Mouse (Mus musculus): ENCODE results near the gene Krtap15. TPM values are rescaled to one million over a fixed set of nuclear protein-coding genes. Genes with fewer than 3 reads are reported as not detected.

Gene Krtap15
- polyA plus RNA-seq, 1 experiment from 2014 or later = not detected

DNA sequence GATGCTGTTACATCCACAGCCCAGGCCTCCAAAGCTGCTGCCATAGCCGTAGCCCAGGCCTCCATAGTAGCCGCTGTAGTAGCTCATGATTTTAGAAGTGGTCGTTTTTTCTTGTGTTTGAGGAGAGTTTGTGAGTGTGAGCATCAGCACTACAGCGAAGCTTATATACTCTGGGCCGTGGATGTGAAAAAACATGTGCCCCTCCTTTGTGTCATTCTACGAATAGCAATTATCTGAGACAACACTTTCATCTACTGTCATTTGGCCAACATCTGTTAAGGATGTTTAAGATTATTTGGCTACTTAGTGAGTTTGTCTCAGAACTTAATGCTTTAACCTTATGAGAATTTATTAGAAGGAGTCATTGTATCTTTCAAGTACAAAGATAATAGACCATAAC, 49.3 kb downstream of the Krtap15 start, which contains the start of gene Krtap19-1:
Krtap19-1 (minus strand) TSS at position 101 of the 400 bp plus-strand sequence.
- Histone ChIP-seq H3K9ac (no peak within 1 kb of the TSS), H3K27me3 (replicated peaks) (no peaks in the 10 kb centered on the region), H3K4me2 (no peak within 1 kb of the TSS), H3K36me3 (no peaks in the 10 kb centered on the region), H3K4me1 (no peaks in the 10 kb centered on the region), H3K9me3 (no peaks in the 10 kb centered on the region), H3K27ac (replicated peaks) (no peak within 1 kb of the TSS), H3K4me3 (no peak within 1 kb of the TSS)
- WGBS = 75% methylated on average over 6 of the region's 6 CpGs
- ATAC-seq (ENCODE audit: extremely low read depth, insufficient number of reproducible peaks, low FRiP score, low TSS enrichment) = no peak

DNA sequence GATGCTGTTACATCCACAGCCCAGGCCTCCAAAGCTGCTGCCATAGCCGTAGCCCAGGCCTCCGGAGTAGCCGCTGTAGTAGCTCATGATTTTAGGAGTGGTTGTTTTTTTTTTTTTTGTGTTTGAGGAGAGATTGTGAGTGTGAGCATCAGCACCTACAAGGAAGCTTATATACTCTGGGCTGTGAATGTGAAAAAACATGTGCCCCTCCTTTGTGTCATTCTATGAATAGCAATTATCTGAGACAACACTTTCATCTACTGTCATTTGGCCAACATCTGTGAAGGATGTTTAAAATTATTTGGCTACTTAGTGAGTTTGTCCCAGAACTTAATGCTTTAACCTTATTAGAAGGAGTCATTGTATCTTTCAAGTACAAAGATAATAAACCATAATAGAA, 54.2 kb downstream of the Krtap15 start, which contains the start of gene Krtap19-2:
Krtap19-2 (minus strand) TSS at position 101 of the 400 bp plus-strand sequence.
- Histone ChIP-seq H3K36me3 (no peaks in the 10 kb centered on the region), H3K9me3 (no peaks in the 10 kb centered on the region), H3K9ac (no peak within 1 kb of the TSS), H3K4me3 (no peak within 1 kb of the TSS), H3K4me2 (no peak within 1 kb of the TSS), H3K4me1 (no peaks in the 10 kb centered on the region), H3K27ac (replicated peaks) (no peak within 1 kb of the TSS), H3K27me3 (replicated peaks) (no peaks in the 10 kb centered on the region)
- ATAC-seq (ENCODE audit: extremely low read depth, insufficient number of reproducible peaks, low FRiP score, low TSS enrichment) = no peak
- WGBS = 80% methylated on average over 3 of the region's 3 CpGs

DNA sequence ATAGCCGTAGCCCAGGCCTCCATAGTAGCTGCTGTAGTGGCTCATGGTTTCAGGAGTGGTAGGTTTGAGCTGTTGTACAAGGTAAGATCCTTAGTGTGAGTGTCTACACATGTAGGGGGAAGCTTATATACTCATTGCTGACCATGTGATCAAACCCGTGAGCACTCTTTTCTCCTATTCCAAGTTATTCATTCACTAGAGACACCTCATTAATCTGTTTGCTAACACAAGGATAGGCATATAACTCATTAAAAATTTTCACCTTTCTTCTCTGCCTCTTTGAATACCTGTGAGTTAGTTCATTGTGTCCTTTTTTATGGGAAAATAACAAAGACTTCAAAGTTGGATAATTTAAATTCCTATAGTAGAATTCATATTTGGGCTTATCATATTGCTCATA, 57.9 kb downstream of the Krtap15 start, which contains the start of gene Krtap19-3:
Krtap19-3 (minus strand) TSS at position 101 of the 400 bp plus-strand sequence.
- no peak within 1 kb of the TSS for H3K27ac ChIP-seq (replicated peaks)
- no peaks in the 10 kb centered on the region for H3K9me3 ChIP-seq
- H3K27me3 ChIP-seq (replicated peaks) = no peaks in the 10 kb centered on the region
- H3K36me3 ChIP-seq = no peaks in the 10 kb centered on the region
- no peak within 1 kb of the TSS for H3K4me2 ChIP-seq
- H3K9ac ChIP-seq = no peak within 1 kb of the TSS
- H3K4me1 ChIP-seq = no peaks in the 10 kb centered on the region
- H3K4me3 ChIP-seq = no peak within 1 kb of the TSS
- 75% methylated on average over 2 of the region's 2 CpGs for whole genome bisulfite sequencing
- no peak for ATAC-seq (ENCODE audit: extremely low read depth, insufficient number of reproducible peaks, low FRiP score, low TSS enrichment)

Other genes with a start within 250 kb of the Krtap15 start
- not detected in 2 replicates for gene Krtap24-1, start 207.9 kb upstream of the Krtap15 start, polyA plus RNA-seq (2015; fragmentation: Nextera tagmentation; extraction: Ambion mirVana)
- not detected in 2 replicates for gene 2310079G19Rik, start 192.5 kb upstream of the Krtap15 start, polyA plus RNA-seq (2015; fragmentation: Nextera tagmentation; extraction: Ambion mirVana)
- not detected in 2 replicates for gene Krtap26-1, start 172.4 kb upstream of the Krtap15 start, polyA plus RNA-seq (2015; fragmentation: Nextera tagmentation; extraction: Ambion mirVana)
- gene Krtap27-1, start 148.5 kb upstream of the Krtap15 start, polyA plus RNA-seq (2015; fragmentation: Nextera tagmentation; extraction: Ambion mirVana) = not detected in 2 replicates
- not detected in 2 replicates for gene 2310061N02Rik, start 112.3 kb upstream of the Krtap15 start, polyA plus RNA-seq (2015; fragmentation: Nextera tagmentation; extraction: Ambion mirVana)
- not detected in 2 replicates for gene Krtap13-1, start 91.4 kb upstream of the Krtap15 start, polyA plus RNA-seq (2015; fragmentation: Nextera tagmentation; extraction: Ambion mirVana)
- gene Krtap13, start 68.6 kb upstream of the Krtap15 start, polyA plus RNA-seq (2015; fragmentation: Nextera tagmentation; extraction: Ambion mirVana) = not detected in 2 replicates
- not detected in 2 replicates for gene 2310034C09Rik, start 61.4 kb upstream of the Krtap15 start, polyA plus RNA-seq (2015; fragmentation: Nextera tagmentation; extraction: Ambion mirVana)
- not detected in 2 replicates for gene 2310057N15Rik, start 46.0 kb upstream of the Krtap15 start, polyA plus RNA-seq (2015; fragmentation: Nextera tagmentation; extraction: Ambion mirVana)
- not detected in 2 replicates for gene Gm5965, start 42.3 kb upstream of the Krtap15 start, polyA plus RNA-seq (2015; fragmentation: Nextera tagmentation; extraction: Ambion mirVana)
- not detected in 2 replicates for gene Gm20741, start 8.0 kb upstream of the Krtap15 start, polyA plus RNA-seq (2015; fragmentation: Nextera tagmentation; extraction: Ambion mirVana)
- not detected in 2 replicates for gene Krtap14, start 5.9 kb downstream of the Krtap15 start, polyA plus RNA-seq (2015; fragmentation: Nextera tagmentation; extraction: Ambion mirVana)
- gene Krtap19-1, start 49.2 kb downstream of the Krtap15 start, polyA plus RNA-seq (2015; fragmentation: Nextera tagmentation; extraction: Ambion mirVana) = not detected in 2 replicates
- gene Krtap19-2, start 54.1 kb downstream of the Krtap15 start, polyA plus RNA-seq (2015; fragmentation: Nextera tagmentation; extraction: Ambion mirVana) = not detected in 2 replicates
- gene Krtap19-3, start 57.8 kb downstream of the Krtap15 start, polyA plus RNA-seq (2015; fragmentation: Nextera tagmentation; extraction: Ambion mirVana) = not detected in 2 replicates
- not detected in 2 replicates for gene Krtap19-4, start 64.9 kb downstream of the Krtap15 start, polyA plus RNA-seq (2015; fragmentation: Nextera tagmentation; extraction: Ambion mirVana)
- gene Krtap19-5, start 76.2 kb downstream of the Krtap15 start, polyA plus RNA-seq (2015; fragmentation: Nextera tagmentation; extraction: Ambion mirVana) = not detected in 2 replicates
- gene Krtap19-9b, start 112.0 kb downstream of the Krtap15 start, polyA plus RNA-seq (2015; fragmentation: Nextera tagmentation; extraction: Ambion mirVana) = not detected in 2 replicates
- gene Krtap16-3, start 142.7 kb downstream of the Krtap15 start, polyA plus RNA-seq (2015; fragmentation: Nextera tagmentation; extraction: Ambion mirVana) = not detected in 2 replicates
- gene Krtap22-2, start 190.5 kb downstream of the Krtap15 start, polyA plus RNA-seq (2015; fragmentation: Nextera tagmentation; extraction: Ambion mirVana) = not detected in 2 replicates
- gene Gm10229, start 195.1 kb downstream of the Krtap15 start, polyA plus RNA-seq (2015; fragmentation: Nextera tagmentation; extraction: Ambion mirVana) = not detected in 2 replicates
- gene Krtap6-1, start 211.5 kb downstream of the Krtap15 start, polyA plus RNA-seq (2015; fragmentation: Nextera tagmentation; extraction: Ambion mirVana) = not detected in 2 replicates
- not detected in 2 replicates for gene Gm10228, start 221.3 kb downstream of the Krtap15 start, polyA plus RNA-seq (2015; fragmentation: Nextera tagmentation; extraction: Ambion mirVana)
- gene Krtap6-5, start 227.7 kb downstream of the Krtap15 start, polyA plus RNA-seq (2015; fragmentation: Nextera tagmentation; extraction: Ambion mirVana) = not detected in 2 replicates
- not detected in 2 replicates for gene 1110025L11Rik, start 243.8 kb downstream of the Krtap15 start, polyA plus RNA-seq (2015; fragmentation: Nextera tagmentation; extraction: Ambion mirVana)

All from heart, embryonic 13.5 days (tissue).